Mouse (Mus musculus) cerebellum, adult 9-10 months (tissue): Measurements from ENCODE around the gene Tuba3a.
"Not testable (repeated sequence)": the region's sequence is repeated elsewhere in the genome, so short reads cannot be mapped to it uniquely, and the experiment has no call there.

Experiments used
- DNase-seq: peaks from one replicate; pipeline ENCODE4 v3.0.0; 2022

The Tuba3a gene

DNA sequence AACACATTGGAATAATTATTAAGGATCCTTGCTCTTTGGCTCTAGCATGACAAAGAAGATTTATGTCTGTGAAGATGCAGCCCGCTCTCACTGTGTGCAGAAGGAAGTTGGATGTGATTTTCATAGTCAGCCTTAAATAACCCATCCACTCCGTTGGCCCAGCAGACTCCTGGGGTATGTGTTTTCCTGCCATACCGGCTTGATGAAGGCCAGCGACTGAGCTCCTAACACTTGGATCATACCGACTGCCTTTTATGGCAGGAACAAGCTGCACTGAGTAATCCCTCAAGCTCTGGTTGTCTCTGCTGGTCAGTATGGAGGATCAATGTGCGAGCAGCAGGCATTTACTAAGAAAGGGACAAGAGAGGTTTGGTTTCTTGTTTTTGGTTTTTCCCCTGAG lies 19.6 kb upstream of the Tuba3a start:
- no peak for DNase-seq

DNA sequence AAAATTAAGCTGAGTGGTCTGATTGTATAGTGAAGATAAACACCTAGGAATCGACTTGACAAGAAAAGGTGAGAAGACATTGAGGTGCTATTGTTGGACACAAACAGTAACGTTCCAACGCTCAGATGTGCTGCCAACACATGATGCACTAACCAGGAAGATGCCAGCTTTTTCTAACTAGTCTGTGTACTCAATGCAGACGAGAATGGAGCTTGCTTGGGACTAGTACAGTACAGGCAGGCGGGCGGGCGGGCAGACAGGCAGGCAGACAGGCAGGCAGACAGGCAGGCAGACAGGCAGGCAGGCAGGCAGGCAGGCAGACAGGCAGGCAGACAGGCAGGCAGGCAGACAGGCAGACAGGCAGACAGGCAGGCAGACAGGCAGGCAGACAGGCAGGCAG lies 18.6 kb upstream of the Tuba3a start:
- not testable (repeated sequence) for DNase-seq

DNA sequence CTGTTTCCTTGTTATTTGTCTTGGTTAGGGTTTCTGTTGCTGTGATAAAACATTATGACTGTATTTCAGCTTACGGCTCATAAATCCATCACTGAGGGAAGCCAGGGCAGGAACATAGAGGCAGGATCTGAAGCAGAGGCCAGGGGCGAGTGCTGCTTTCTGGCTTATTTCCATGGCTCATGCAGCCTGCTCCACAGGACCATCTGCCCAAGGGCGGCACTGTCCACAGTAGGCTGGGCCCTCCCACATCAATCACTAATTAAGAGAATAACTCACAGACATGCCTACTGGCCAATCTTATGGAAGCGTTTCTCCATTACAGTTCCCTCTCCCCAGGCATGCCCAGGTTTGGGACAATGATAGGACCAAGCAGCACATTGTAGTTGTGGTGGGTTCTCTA lies 17.4 kb upstream of the Tuba3a start:
- DNase-seq, result no peak

DNA sequence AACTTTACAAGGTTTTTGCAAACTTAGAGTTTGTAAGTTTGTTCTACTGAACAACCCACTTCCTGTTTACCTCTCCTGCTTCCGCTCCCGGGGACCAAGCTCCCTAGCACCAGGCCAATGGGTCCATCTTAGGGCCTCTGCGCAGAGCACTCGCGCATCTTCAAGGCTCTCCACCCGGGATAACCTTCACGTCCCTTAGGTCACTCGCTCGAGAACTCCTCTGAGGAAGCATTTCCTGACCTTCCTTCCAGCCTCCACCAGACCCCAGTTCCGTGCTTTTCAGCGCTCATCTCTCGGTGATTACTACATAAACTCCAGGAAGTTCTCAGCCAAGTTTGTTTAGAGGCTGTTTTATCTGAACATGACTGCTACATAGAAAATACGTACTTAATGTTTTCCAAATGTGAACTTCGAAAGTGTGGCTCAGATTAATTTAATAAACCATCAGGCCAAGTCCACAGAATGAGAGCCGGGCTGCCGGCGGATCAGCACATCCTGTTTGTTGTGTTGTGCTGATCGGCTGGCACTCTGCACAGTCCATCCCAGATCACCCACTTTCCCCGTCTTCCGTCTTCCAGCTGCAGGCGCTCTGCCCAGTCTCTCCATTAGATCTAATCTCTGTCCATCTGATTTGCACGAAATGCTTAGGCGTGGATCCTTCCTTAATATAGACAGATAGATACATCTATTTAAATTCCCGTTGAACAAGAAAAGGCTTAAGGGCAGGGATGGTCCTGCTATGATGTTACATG lies 16.6 kb upstream of the Tuba3a start:
- no peak for DNase-seq

DNA sequence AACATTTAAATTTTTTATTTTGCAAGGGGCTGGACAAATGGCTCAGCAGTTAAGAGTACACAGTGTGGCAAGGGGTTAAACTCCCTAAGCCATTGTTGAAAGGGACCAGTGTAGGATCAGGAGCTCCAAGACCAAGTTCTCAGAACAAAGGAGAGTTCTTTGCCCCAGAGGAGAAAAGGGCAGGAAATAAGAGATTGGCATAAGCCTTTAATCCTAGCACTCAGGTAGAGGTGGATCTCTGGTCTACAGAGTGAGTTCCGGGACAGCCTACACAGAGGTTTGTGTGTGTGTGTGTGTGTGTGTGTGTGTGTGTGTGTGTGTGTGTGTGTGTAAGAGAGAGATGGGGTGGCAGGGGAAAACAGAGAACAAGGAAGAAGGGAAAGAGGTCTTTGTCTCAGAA lies 15.1 kb upstream of the Tuba3a start:
- DNase-seq, result no peak

DNA sequence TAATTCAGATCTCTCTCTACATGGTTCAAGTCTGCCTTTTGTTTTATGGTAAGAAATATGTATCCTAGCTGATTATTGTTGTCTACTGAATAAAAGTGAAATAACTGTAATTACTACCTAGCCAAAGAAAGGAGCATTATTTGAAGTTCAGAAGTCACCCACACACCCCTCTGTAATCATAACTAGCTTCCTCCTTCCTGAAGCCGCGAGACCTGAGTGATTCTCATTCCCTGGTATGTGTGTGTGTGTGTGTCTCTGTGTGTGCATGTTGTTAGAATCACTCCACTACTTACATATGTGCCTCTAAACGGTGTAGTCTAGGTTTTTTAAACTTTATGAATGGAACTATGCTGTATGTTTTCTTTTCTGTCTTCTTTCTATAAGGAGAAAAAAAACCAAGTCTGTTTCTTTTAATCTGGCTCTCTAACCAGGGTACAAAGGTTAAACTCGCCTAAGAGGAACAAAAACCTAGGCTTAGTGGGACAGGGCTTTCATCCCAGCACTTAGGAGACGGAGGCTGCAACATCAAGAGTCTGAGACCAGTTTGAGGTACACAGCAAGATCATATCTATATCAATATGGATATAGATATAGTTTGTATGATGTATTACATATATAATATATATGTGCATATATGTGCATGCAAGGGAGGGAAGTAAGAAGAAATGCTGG lies 11.4 kb upstream of the Tuba3a start:
- DNase-seq, result no peak

DNA sequence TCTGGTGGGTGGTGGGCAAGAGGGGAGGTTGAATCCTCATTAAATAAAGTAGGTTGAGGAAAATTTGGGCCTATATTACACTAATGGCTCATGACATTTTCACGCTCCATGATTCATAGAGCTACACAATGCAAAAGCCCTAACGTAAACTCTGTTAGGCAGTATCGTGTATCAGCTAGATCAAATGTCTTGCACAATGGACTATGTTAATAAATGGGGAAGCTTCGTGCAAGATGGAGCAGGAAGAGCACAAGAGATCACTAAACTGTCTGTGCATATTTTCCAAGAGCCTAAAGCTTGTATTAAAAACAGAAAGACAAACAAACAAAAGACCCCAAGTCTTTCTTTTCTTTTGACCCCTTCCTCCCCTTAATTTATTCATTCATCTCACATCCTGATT lies 8.2 kb upstream of the Tuba3a start:
- no peak for DNase-seq

DNA sequence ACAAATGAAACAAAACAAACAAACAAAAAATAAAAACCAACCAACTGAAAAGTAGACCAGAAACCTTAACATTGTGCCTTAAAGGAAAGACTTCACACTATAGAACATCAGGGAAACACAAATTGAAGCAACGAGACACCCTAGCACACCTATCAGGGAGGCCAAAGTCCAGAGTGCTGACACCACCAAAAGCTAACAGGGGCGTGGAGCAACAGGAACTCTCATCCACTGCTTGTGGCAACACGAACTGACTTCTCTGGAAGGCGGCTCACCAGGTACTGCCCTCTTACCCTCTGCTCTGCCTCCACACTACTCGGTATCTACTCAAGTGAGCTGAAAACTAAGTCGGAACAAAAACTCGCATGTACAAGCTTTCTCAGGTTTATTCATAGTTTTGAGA lies 6.4 kb upstream of the Tuba3a start:
- no peak for DNase-seq

DNA sequence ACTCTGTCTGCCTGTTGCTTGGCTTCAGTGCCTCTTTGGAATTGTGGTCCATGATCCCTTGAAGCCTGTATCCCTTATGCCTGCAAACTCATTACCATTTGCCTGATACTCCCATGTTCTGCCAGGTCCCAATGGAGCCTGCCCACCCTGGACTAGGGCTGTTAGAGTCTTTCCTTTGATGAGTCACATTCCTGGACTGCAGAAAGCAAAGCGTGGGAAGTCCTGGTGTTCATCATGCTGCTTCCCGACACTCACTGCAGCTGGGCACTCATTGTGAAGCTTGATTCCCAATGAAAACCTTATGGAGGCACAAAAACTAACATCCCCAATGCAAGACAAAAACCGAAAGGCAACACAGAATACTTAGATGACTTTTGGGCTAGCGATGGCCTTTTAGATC lies 5.5 kb upstream of the Tuba3a start:
- no peak for DNase-seq

DNA sequence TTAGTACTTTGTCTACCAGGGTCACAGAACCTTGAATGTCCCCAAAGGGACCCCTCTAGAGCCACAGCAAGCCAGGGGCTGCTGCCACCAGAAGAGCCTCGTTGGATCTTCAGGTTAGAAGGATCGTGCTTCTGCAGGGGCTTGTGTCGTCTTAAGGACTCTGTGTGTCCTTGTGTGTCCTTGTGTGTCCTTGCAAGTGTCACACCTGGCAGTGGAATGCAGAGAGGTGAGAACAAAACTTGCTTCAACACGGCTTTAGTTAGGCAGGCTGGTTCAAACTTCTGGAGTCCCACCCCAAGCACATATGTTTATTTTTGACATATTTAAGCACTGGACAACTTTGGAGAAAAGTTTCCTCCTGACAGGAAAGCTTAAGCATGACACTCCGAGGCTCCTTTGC lies 2.9 kb upstream of the Tuba3a start:
- DNase-seq, result no peak

DNA sequence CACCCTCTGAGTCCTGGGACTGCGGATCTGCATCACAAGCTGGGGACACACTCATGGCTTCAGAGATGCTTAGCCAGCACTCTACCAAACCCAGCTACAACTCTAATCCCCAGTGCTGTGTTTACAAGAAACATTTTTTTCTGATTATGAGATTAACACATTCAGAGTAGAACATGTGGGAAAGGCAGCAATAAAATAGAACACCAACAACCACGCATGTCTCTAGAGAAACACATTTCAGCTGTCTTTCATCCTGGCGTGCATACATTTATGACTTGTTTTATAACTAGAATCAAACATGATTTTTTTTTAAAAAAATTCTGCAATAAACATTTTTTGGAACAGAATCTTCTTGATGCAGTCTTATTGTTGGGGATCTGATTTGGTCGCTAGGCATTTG lies 1.1 kb upstream of the Tuba3a start:
- DNase-seq, result no peak

DNA sequence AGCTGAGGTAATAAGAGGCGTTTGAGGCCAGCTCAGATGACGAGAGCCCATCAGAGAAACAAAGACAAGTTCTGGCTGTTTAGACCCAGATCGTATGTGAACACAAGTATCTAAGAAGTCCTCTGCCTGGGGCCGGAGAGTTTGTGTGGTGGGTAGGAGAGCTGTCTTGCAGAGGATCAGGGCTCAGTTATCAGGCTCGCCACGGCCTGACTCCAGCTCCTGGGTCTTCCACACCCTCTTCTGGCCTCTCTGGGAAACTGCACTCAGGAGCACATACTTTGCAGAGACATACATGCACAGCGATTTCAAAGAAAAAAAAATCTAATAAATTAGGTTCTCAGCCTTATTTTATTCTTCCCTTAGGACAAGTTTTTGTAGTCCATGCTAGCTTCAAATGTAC lies 1.1 kb downstream of the Tuba3a start:
- DNase-seq, result no peak

DNA sequence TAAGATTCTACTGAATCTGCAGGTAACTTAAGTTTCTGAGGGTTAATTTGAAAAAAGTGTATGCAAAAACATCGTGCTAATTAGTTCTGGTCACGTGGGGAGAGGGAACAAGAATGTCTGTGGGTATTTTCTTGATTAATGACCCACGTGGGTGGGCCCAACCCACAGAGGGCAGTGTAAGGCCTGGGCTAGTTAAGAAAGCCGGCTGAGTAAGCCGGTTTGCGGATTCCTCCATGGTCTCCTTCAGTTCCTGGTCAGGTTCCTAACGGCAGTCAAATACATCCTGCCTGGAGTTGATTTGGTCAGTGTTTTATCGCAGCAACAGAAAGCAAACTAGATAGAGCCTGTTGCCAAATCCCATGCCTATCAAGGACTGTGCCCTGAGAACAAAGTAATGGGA lies 1.6 kb downstream of the Tuba3a start:
- DNase-seq, result no peak

DNA sequence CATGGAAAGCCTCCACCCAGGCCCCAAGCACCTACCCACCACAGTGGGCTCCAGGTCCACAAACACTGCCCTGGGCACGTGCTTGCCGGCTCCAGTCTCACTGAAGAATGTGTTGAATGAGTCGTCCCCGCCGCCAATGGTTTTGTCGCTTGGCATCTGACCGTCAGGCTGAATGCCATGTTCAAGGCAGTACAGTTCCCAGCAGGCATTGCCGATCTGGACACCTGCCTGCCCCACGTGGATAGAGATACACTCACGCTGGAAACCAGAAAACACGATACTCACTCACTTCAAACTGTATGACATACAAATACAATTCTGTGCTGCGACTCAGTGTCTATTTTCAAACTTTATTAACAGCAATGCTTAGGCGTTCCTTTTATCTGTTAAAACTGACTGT lies 3.1 kb downstream of the Tuba3a start:
- not testable (repeated sequence) for DNase-seq

DNA sequence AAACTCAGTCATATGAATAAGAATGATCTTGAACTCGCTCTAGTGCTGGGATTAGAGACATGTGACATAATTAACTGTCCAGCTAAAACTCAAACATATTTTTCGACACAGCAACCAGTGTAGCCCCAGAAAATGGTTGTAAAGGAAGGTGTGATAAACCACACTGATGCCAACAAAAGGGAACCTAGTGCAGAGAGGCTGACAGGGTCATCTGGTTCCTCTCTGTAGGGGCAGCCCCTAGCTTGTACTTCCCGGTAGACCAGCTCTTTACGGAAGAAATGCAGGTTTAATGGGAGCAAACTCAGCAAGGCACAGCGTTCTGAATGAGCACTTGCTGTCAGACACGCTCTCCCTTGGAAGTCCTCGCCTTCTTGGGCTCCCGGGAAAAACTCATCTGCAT lies 6.1 kb downstream of the Tuba3a start:
- DNase-seq, result no peak

DNA sequence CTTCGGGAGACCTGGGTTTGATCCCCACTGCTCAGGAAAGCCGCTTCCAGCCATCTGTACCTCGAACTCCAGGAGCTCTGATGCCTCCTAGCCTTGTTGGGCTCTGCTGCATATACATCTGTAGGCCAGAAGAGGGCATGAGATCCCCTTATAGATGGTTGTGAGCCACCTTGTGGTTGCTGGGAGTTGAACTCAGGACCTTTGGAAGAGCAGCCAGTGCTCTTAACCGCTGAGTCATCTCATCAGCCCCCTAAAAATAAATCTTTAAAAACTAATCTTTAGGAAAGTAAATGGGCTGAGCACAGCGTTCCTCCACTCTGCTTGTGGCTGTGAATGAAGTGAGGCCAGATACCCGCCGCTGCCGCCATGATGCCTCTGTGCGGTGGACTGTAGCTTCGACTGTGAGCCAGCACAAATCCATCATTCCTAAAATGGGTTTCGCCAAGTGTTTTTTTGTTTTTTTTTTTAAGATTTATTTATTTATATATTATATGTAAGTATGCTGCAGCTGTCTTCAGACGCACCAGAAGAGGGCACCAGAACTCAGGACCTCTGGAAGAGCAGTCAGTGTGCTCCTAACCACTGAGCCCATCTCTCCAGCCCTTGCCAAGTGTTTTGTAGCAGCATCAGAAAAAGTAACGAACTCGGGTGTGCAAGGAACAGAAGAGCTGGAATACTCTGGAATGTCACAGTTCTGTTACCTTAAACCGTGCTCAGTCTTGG lies 10.8 kb downstream of the Tuba3a start:
- no peak for DNase-seq

DNA sequence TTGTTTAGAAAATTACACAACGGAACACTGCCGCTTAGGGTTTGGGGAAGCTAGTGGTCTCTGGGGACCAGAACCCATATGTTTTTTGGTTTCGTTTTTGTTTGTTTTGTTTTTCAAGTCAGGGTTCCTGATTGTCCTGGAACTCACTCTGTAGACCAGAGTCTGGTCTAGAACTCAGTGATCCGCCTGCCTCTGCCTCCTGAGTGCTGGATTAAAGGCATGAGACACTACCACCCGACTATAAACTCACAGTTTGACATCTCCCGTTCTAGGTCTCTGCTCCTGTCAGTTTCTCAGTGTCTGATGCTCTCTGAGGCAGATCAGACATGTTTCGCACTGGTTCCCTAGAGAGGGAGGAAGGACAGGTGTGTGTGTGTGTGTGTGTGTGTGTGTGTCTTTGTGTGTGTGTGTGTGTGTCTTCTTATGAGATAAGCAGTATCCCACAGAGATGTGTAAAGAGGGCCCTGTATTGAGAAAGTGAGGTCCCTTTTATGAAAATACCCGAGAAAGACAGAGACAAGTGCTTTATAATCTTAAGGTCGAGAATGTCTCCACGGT lies 13.5 kb downstream of the Tuba3a start:
- no peak for DNase-seq

DNA sequence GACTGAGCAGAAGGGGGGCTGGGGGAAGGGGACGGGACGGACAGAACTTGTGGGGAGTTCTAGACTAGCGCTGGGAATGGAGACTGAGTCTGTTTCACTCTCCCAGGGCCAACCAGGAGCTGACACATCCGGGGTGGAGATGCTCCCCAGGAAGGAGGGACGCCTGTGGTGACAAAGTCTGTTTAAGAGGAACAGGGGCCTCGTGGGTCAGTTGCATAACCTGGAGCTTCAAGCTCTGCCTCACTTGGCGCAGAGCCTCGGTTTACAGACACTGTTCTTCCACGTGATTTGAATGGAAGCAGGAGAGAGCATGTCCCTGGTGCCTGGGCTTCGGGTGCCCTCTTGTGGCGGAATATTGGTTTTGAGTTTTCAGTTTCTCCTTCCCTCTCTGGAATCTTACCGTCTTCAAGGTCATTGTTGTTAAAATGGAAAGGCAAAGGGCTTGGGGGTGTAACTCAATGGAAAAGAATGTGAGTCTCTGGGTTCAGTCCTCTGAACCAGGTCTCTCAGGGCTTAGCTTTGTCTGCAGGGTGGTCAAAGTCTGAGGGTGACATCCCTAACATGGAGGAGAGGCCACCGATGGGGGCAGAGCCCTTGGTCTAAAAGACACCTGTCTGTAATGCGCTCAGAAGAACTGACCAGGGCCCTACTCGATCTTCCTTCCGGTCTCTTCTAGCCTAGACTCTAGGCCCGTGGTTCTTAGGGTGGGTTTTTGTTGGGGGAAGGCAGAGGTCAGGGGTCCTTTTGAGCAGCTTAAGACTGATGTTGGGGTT lies 14.2 kb downstream of the Tuba3a start:
- DNase-seq, result peak; percentile 97

DNA sequence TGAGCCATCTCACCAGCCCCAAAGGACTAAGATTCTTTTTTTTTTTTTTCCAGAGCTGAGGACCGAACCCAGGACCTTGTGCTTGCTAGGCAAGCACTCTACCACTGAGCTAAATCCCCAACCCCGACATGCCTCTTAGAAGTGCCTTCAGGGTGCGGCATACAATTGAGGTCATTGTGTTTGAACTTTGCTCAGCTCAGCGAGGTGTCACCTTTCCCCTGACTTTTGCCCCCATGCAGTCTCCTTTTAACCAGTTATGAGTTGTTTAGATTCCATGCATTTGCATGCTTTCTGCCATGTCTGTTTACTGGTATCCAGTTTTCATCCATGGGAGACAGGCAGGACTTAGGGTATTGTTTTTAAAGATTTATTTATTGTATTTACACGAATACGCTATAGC lies 17.0 kb downstream of the Tuba3a start:
- DNase-seq, result no peak

DNA sequence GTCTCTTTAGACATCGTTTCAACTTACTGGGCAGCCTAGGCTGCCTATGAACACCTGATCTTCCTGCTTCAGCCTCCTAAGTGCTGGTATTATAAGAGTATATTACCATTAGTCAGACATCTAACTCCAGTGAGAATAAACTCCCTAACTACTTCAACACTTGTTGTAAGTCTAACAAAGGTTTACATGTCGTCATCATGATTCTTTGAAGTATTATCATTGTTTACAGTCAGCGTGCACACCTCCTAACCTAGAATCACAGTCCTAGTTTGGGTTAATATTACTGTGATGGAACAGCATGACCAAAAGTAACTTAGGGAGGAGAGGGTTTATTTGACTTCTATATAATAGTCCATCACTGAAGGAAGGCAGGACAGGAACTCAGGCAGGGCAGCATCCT lies 18.4 kb downstream of the Tuba3a start:
- no peak for DNase-seq

DNA sequence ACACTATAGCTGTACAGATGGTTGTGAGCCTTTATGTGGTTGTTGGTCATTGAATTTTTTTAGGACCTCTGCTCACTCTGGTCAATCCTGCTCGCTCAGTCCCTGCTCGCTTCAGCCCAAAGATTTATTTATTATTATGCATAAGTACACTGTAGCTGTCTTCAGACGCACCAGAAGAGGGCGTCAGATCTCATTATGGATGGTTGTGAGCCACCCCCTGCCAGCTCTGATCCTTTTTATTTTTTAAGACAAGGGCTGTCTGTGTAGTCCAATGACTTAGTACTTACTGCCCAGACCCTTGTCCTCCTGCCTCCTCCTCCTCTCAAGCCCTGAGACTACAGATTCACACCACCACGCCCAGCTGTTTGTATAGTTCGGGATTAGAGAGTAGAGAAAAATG lies 19.2 kb downstream of the Tuba3a start:
- not testable (repeated sequence) for DNase-seq

DNA sequence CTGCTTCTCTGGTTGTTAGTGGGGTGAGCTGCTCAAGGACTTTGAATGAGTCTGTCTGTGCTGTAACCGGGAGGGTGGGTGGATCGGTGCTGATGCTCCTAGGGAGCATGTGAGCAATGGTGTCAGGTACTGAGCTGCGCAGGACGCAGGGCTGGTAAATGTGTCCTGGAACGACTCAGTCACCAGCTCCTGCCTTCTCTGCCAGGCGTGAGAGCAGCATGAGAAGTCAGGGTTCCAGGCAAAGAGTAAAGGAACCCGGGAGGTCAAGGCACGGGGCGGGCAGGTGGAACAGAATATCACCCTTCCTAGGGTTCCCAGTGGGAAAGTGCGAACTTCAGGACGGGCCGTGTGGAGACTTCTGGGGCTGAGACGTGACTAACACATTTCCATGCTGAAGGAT lies 19.8 kb downstream of the Tuba3a start:
- DNase-seq, result no peak

DNA sequence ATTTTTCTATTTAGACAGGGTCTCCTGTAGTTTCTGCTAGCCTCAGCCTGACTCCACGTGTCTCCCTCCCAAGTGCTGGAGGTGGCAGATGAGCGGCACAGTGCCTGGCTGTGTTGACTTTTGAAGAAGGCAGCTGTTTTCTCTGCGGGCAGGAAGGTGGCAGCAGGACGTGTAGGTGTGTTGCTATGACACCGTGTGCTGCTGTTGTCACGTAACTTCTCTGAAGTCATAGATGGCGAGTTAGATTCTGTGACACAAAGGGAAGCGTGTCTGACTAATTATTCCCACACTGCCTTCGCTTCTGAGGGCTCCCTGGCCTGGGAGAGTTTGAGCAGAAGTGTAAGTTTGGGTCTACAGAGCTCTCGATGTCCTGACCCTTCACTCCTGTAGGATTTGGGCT lies 20.6 kb downstream of the Tuba3a start:
- DNase-seq, result no peak
